Comparison of ENCODE assay signal across 22 mouse cellular contexts in genomic region chr5:13066942-13067341, GRCm38 (mm10).
"Had no signal": no experiment of that assay in that cellular context is flagged by ENCODE, and none has a peak within 500 bp of the region (broad histone marks: within the 10 kb centered on the region; RNA-seq: fewer than 3 reads in every experiment).

No protein-coding gene starts in this region.

- H3K27me3 ChIP-seq: liver, embryonic 15.5 days; lung, embryonic 15.5 days; megakaryocyte, embryonic 14.5 days; midbrain, embryonic 13.5 days; midbrain, embryonic 15.5 days; neural tube, embryonic 12.5 days; stomach, embryonic 15.5 days had no signal

- H3K4me3 ChIP-seq: liver, embryonic 15.5 days; lung, embryonic 15.5 days; megakaryocyte, embryonic 14.5 days; midbrain, embryonic 13.5 days; midbrain, embryonic 15.5 days; neural tube, embryonic 12.5 days; stomach, embryonic 15.5 days had no signal

- H3K27ac ChIP-seq: liver, embryonic 15.5 days; lung, embryonic 15.5 days; midbrain, embryonic 13.5 days; midbrain, embryonic 15.5 days; neural tube, embryonic 12.5 days; stomach, embryonic 15.5 days; stomach, postnatal 0 days had no signal

- H3K9ac ChIP-seq: liver, embryonic 15.5 days; liver, postnatal 0 days; lung, embryonic 15.5 days; midbrain, embryonic 13.5 days; midbrain, embryonic 15.5 days; neural tube, embryonic 12.5 days; stomach, embryonic 15.5 days had no signal

- H3K9me3 ChIP-seq: liver, embryonic 15.5 days; lung, embryonic 15.5 days; megakaryocyte, embryonic 14.5 days; midbrain, embryonic 13.5 days; midbrain, embryonic 15.5 days; neural tube, embryonic 12.5 days; stomach, embryonic 15.5 days had no signal

- H3K36me3 ChIP-seq: liver, embryonic 15.5 days; lung, embryonic 15.5 days; midbrain, embryonic 13.5 days; midbrain, embryonic 15.5 days; neural tube, embryonic 12.5 days; stomach, embryonic 15.5 days had no signal

- H3K4me1 ChIP-seq: liver, embryonic 15.5 days; lung, embryonic 15.5 days; megakaryocyte, embryonic 14.5 days; midbrain, embryonic 13.5 days; midbrain, embryonic 15.5 days; neural tube, embryonic 12.5 days; stomach, embryonic 15.5 days had no signal

- DNase-seq: liver, postnatal 0 days; lung, adult 2 months; lung, postnatal 14 days; lung, postnatal 4 days; retina, postnatal 1 day; right cerebral cortex, adult 18-20 months; right cerebral cortex, postnatal 25 days; right cerebral cortex, postnatal 4 days; spleen, adult 18-20 months; thymus, adult 2 months; thymus, postnatal 25 days; thymus, postnatal 4 days had no signal

- ATAC-seq: liver, postnatal 0 days; lung, postnatal 0 days; midbrain, embryonic 13.5 days; midbrain, embryonic 15.5 days had no signal

- H3K4me2 ChIP-seq: liver, embryonic 15.5 days; lung, embryonic 15.5 days; midbrain, embryonic 11.5 days; midbrain, embryonic 13.5 days; midbrain, embryonic 15.5 days; neural tube, embryonic 12.5 days; stomach, embryonic 15.5 days had no signal
